Mouse (Mus musculus): ENCODE measurements around the gene Atcay. TPM values are rescaled to one million over a fixed set of nuclear protein-coding genes. Genes with fewer than 3 reads are reported as not detected.

Atcay gene
- 0.08 and 0.18 TPM in 2 replicates for polyA plus RNA-seq (2015; fragmentation: Nextera tagmentation; extraction: Ambion mirVana)

GRCm38 (mm10) chr10:81230438-81231332 lies at the start of gene Atcay:
Gene Atcay, minus strand, starts transcription at chr10:81230833.

GRCm38 (mm10) chr10:81266211-81267105 lies 35.8 kb upstream of the Atcay start, which contains the start of the genes Mrpl54 and Apba3:
Gene Mrpl54, minus strand, starts transcription at chr10:81266934.
Gene Apba3, plus strand, starts transcription at chr10:81266960.

GRCm38 (mm10) chr10:81252424-81253419 lies 22.1 kb upstream of the Atcay start, which contains the start of gene Matk:
Gene Matk, plus strand, starts transcription at chr10:81252935.

DNA sequence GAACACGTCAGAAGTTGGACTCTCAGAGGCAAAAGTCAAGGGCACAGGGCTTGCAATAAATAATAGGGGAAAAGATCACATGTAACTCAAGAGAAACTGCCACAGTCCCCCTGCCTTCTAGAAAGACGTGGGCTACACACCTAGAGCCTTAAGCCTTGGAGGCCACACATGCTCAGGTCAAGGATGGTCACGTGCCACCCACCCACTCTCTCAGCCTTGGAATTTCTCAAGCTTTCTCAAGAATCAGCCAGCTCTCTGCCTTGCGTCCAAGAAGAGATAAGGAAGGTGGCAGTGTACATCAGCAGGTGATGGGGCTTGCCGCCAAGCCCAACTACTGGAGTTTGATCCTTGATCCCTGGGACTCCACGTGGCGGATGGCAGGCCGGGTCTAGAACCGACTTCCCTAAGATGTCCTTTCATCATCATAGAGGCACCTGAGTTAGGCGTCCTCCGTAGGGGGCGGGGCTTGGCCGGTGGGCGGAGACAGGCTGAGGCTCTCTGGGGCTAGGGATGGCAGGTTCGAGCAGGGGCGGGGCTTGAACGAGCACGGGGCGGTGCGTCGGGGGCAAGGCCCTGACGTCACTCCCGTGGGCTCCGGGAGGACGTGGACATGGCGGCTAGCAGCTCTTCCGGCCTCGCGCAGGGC lies 2.1 kb upstream of the Atcay start, which contains the start of gene Zfr2:
Zfr2 (plus strand) TSS at position 576 of the 646 bp plus-strand sequence.

DNA sequence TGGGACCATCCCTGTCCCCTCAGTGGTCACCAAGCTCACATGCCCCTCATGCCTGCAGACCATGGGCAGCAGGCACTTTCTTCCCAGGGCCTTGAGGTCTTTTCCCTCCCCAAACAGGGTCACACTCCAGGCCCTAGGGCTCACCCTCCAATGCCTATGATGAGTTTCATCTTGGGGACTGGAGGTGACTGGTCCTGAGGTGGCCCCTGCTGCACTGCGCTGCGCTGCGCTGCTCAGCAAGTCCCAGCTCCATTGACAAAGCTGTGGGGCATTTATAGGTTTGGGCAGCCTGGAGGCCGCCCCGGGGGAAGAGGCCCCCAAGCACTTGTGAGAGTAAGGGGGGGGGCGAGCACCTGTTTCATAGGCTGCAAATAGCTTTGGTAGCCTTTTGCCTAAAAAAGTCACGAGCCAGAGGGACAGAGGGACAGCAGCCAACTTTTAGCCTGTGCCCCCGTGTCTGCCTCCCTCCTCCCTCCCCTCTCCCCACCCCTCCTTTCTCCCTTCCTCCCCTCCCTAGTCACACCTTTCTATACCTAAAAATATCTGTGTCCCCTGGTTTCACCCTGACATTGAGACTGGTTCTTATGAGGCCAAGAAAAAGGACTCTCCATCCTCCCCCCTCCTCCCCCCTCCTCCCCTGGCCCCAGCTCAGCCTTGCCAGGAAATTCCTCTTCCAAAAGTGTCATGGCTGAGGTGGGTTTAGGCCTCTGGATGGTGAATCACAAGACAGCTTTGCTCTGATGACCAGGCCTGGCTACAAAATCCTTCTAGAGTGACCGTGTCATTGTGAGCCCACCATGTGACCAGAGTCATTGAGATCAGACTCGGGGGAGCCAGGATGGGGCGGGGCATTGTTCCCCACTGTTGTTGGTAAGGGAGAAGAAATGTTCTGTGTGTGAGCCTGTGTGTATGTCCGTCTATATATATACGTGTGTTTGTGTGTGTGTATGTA lies 28.6 kb downstream of the Atcay start, which contains the start of gene Nmrk2:
Nmrk2 (minus strand) TSS at position 245 of the 952 bp plus-strand sequence.

GRCm38 (mm10) chr10:81183805-81184204 lies 46.8 kb downstream of the Atcay start, which contains the start of gene 4930442H23Rik:
Gene 4930442H23Rik, minus strand, starts transcription at chr10:81183849.

GRCm38 (mm10) chr10:81182336-81183333 lies 48.0 kb downstream of the Atcay start, which contains the start of gene Dapk3:
Gene Dapk3, plus strand, starts transcription at chr10:81183005.

GRCm38 (mm10) chr10:81176466-81177271 lies 54.0 kb downstream of the Atcay start, which contains the start of gene Eef2:
Gene Eef2, plus strand, starts transcription at chr10:81176631.

GRCm38 (mm10) chr10:81167200-81168086 lies 63.2 kb downstream of the Atcay start, which contains the start of gene Pias4:
Gene Pias4, minus strand, starts transcription at chr10:81167923.

Small RNA genes within 50 kb of the gene (microRNA-seq; reads per million reads assigned to microRNA genes)
- 6.2 reads per million, percentile 13 among the genes with 10 or more reads in this experiment for gene Mir3057

Other genes with a start within 250 kb of the Atcay start
- gene Gng7, start 215.9 kb downstream of the Atcay start, polyA plus RNA-seq (2015; fragmentation: Nextera tagmentation; extraction: Ambion mirVana) = 1.3 and 1.6 TPM in 2 replicates
- not detected in 2 replicates for gene Diras1, start 205.2 kb downstream of the Atcay start, polyA plus RNA-seq (2015; fragmentation: Nextera tagmentation; extraction: Ambion mirVana)
- gene Slc39a3, start 193.4 kb downstream of the Atcay start, polyA plus RNA-seq (2015; fragmentation: Nextera tagmentation; extraction: Ambion mirVana) = 12.7 and 15.3 TPM in 2 replicates
- 90.7 and 98.9 TPM in 2 replicates for gene Sgta, start 170.7 kb downstream of the Atcay start, polyA plus RNA-seq (2015; fragmentation: Nextera tagmentation; extraction: Ambion mirVana)
- gene Thop1, start 160.8 kb downstream of the Atcay start, polyA plus RNA-seq (2015; fragmentation: Nextera tagmentation; extraction: Ambion mirVana) = 18.4 and 19.0 TPM in 2 replicates
- 0.74 and 1.0 TPM in 2 replicates for gene Creb3l3, start 132.0 kb downstream of the Atcay start, polyA plus RNA-seq (2015; fragmentation: Nextera tagmentation; extraction: Ambion mirVana)
- gene Map2k2, start 124.9 kb downstream of the Atcay start, polyA plus RNA-seq (2015; fragmentation: Nextera tagmentation; extraction: Ambion mirVana) = 118 and 119 TPM in 2 replicates
- 45.5 and 48.9 TPM in 2 replicates for gene Zbtb7a, start 95.6 kb downstream of the Atcay start, polyA plus RNA-seq (2015; fragmentation: Nextera tagmentation; extraction: Ambion mirVana)
- 19.0 and 21.1 TPM in 2 replicates for gene Pias4, start 62.9 kb downstream of the Atcay start, polyA plus RNA-seq (2015; fragmentation: Nextera tagmentation; extraction: Ambion mirVana)
- gene Eef2, start 54.2 kb downstream of the Atcay start, polyA plus RNA-seq (2015; fragmentation: Nextera tagmentation; extraction: Ambion mirVana) = 446 and 467 TPM in 2 replicates
- gene Dapk3, start 47.8 kb downstream of the Atcay start, polyA plus RNA-seq (2015; fragmentation: Nextera tagmentation; extraction: Ambion mirVana) = 54.2 and 57.0 TPM in 2 replicates
- gene 4930442H23Rik, start 47.0 kb downstream of the Atcay start, polyA plus RNA-seq (2015; fragmentation: Nextera tagmentation; extraction: Ambion mirVana) = 0.12 and 0.23 TPM in 2 replicates
- gene Nmrk2, start 28.8 kb downstream of the Atcay start, polyA plus RNA-seq (2015; fragmentation: Nextera tagmentation; extraction: Ambion mirVana) = 0.31 and 0.40 TPM in 2 replicates
- 3.7 and 4.1 TPM in 2 replicates for gene Zfr2, start 2.3 kb upstream of the Atcay start, polyA plus RNA-seq (2015; fragmentation: Nextera tagmentation; extraction: Ambion mirVana)
- gene Matk, start 22.1 kb upstream of the Atcay start, polyA plus RNA-seq (2015; fragmentation: Nextera tagmentation; extraction: Ambion mirVana) = 0.53 and 0.67 TPM in 2 replicates
- gene Mrpl54, start 36.1 kb upstream of the Atcay start, polyA plus RNA-seq (2015; fragmentation: Nextera tagmentation; extraction: Ambion mirVana) = 227 and 233 TPM in 2 replicates
- gene Apba3, start 36.1 kb upstream of the Atcay start, polyA plus RNA-seq (2015; fragmentation: Nextera tagmentation; extraction: Ambion mirVana) = 43.8 and 51.5 TPM in 2 replicates
- gene Tjp3, start 60.7 kb upstream of the Atcay start, polyA plus RNA-seq (2015; fragmentation: Nextera tagmentation; extraction: Ambion mirVana) = 12.6 and 14.9 TPM in 2 replicates
- gene Pip5k1c, start 62.1 kb upstream of the Atcay start, polyA plus RNA-seq (2015; fragmentation: Nextera tagmentation; extraction: Ambion mirVana) = 31.1 and 32.7 TPM in 2 replicates
- gene Cactin, start 90.3 kb upstream of the Atcay start, polyA plus RNA-seq (2015; fragmentation: Nextera tagmentation; extraction: Ambion mirVana) = 18.1 and 20.3 TPM in 2 replicates
- 28.6 and 36.1 TPM in 2 replicates for gene Tbxa2r, start 97.9 kb upstream of the Atcay start, polyA plus RNA-seq (2015; fragmentation: Nextera tagmentation; extraction: Ambion mirVana)
- gene Gipc3, start 112.4 kb upstream of the Atcay start, polyA plus RNA-seq (2015; fragmentation: Nextera tagmentation; extraction: Ambion mirVana) = 0.65 and 0.87 TPM in 2 replicates
- gene Hmg20b, start 119.6 kb upstream of the Atcay start, polyA plus RNA-seq (2015; fragmentation: Nextera tagmentation; extraction: Ambion mirVana) = 67.4 and 70.3 TPM in 2 replicates
- 12.5 and 12.6 TPM in 2 replicates for gene Mfsd12, start 126.7 kb upstream of the Atcay start, polyA plus RNA-seq (2015; fragmentation: Nextera tagmentation; extraction: Ambion mirVana)
- gene 4930404N11Rik, start 135.0 kb upstream of the Atcay start, polyA plus RNA-seq (2015; fragmentation: Nextera tagmentation; extraction: Ambion mirVana) = 1.5 and 1.8 TPM in 2 replicates
- 35.5 and 38.2 TPM in 2 replicates for gene Fzr1, start 147.7 kb upstream of the Atcay start, polyA plus RNA-seq (2015; fragmentation: Nextera tagmentation; extraction: Ambion mirVana)
- 67.0 and 71.2 TPM in 2 replicates for gene Dohh, start 153.6 kb upstream of the Atcay start, polyA plus RNA-seq (2015; fragmentation: Nextera tagmentation; extraction: Ambion mirVana)
- 1.6 and 2.1 TPM in 2 replicates for gene Gm48551, start 153.6 kb upstream of the Atcay start, polyA plus RNA-seq (2015; fragmentation: Nextera tagmentation; extraction: Ambion mirVana)
- 0.42 and 0.73 TPM in 2 replicates for gene Gm48552, start 158.2 kb upstream of the Atcay start, polyA plus RNA-seq (2015; fragmentation: Nextera tagmentation; extraction: Ambion mirVana)
- gene Smim24, start 162.2 kb upstream of the Atcay start, polyA plus RNA-seq (2015; fragmentation: Nextera tagmentation; extraction: Ambion mirVana) = 1.7 and 2.0 TPM in 2 replicates
- gene Nfic, start 224.8 kb upstream of the Atcay start, polyA plus RNA-seq (2015; fragmentation: Nextera tagmentation; extraction: Ambion mirVana) = 69.4 and 71.2 TPM in 2 replicates